ENCODE assay signal across 8 mouse cellular contexts in the genomic region with DNA sequence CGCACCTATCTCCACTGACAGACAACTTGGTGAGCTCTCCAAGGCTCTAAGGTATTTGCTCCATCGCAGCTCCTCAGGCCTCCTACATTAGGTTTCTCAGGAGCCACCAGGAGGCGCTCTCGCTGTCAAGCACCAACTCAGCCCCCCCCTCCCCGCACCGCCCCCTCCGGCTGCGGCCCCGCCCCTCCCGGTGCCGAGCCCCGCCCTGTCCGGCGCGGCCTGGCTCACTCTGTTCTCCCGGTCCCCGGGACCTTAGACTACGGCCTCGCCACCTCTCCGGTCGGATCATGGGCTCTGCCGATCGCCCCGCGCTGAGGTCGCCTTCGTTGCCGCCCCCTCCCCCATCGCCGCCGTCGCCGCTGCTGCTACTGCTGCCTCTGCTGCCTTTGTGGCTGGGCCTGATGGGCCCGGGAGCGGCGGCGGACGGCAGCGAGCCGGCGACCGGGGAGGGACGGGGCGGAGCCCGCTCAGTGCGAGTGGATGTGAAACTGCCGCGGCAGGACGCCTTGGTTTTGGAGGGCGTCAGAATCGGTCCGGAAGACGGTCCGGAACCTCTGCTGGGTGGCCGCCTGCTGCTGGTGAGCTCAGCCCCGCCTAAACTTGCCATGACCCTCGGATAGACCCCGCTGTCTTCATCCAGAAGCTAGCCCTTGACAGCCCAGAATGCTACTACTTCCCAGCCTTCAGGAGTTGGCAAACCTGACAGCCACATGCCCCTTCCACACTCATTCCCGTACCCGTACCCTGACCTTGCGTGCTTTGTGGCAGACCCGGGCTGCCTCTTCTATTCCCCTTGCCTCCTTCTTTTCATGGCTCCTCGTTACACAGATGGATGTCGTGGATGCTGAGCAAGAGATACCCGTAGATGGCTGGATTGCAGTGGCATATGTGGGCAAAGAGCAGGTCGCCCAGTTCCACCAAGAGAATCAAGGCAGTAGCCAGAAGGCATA. TPM values are rescaled to one million over a fixed set of nuclear protein-coding genes. Genes with fewer than 3 reads are reported as not detected.
DNase-seq lines count a peak whose midpoint lies in the region; ATAC-seq lines count a peak whose summit lies in the region.

TSS of gene Rnf215 (plus strand) at position 217 of the 950 bp plus-strand sequence.

- ATAC-seq in common myeloid progenitor, adult 5-6 weeks (replicated peaks; ENCODE audit: low read depth, poor library complexity, severe bottlenecking) = peak; percentile 79
- peak; percentile 93 for ATAC-seq in megakaryocyte progenitor cell, adult 5-6 weeks (replicated peaks; ENCODE audit: poor library complexity)

- DNase-seq in ZHBTc4 (ENCODE audit: low read depth, low spot score) = peak; percentile 94
- peak; percentile 72 to 77 for DNase-seq in gastrocnemius, adult 8-10 months (ENCODE audit: low spot score in 2 of 2)
- DNase-seq in hindlimb bud, embryonic 11.5 days (ENCODE audit: extremely low spot score, low read depth, low spot score) = peak; percentile 70
- DNase-seq in left cerebral cortex, adult 8-10 months (ENCODE audit: low spot score in 2 of 2) = peak; percentile 66 to 71
- peak; percentile 95 for DNase-seq in right cerebral cortex, postnatal 14 days
- DNase-seq in urinary bladder, postnatal 36 days (ENCODE audit: low spot score in 2 of 2) = peak; percentile 81 to 86

RNA-seq across cellular contexts. Expression of gene Rnf215, which starts in this region (rescaled TPM):
- 8.7 and 11.5 TPM in 2 replicates for total RNA-seq in common myeloid progenitor, adult 5-6 weeks (2017)
- total RNA-seq in gastrocnemius, adult 8-10 months (2022) = 1 to 10 TPM; 2.9 to 4.4 (median 4.0) TPM
- 10 to 100 TPM; 24.8 to 35.0 (median 31.1) TPM for total RNA-seq in left cerebral cortex, adult 8-10 months (2022)
- 2.5 and 4.7 TPM in 2 replicates for total RNA-seq in megakaryocyte progenitor cell, adult 5-6 weeks (2015)
- total RNA-seq in megakaryocyte progenitor cell, adult 5-6 weeks (2017) = 5.9 and 8.8 TPM in 2 replicates

Comparison
In these comparisons a context has a peak if more than half of its experiments do, and no peak if none do; other contexts are left out.
1. Peak in every context shown above with its lines: DNase-seq and ATAC-seq.